Mouse (Mus musculus): ENCODE measurements around the gene Tctn1.
A peak's percentile ranks its signal among the peaks of the same experiment; 100 is the strongest.

The Tctn1 gene

GRCm38 (mm10) chr5:122263933-122264905, at the start of gene Tctn1:
Gene Tctn1 (minus strand): TSS chr5:122264460.
- DNase-seq (ENCODE audit: low read depth, low spot score): peak; percentile 97

GRCm38 (mm10) chr5:122312942-122313684, 48.9 kb upstream of the Tctn1 start:
- peak; percentile 42 for DNase-seq (ENCODE audit: low read depth, low spot score)

GRCm38 (mm10) chr5:122312346-122312745, 48.1 kb upstream of the Tctn1 start:
- DNase-seq (ENCODE audit: low read depth, low spot score): no peak

- peak; percentile 89 for DNase-seq (ENCODE audit: low read depth, low spot score)
These were observed 47.4 kb upstream of the Tctn1 start for GRCm38 (mm10) chr5:122311692-122312091.

- peak; percentile 89 for DNase-seq (ENCODE audit: low read depth, low spot score)
These were observed 46.4 kb upstream of the Tctn1 start for GRCm38 (mm10) chr5:122310699-122311098.

- no peak for DNase-seq (ENCODE audit: low read depth, low spot score)
These were observed 42.3 kb upstream of the Tctn1 start for GRCm38 (mm10) chr5:122306536-122306935.

- DNase-seq (ENCODE audit: low read depth, low spot score): no peak
These were observed 41.2 kb upstream of the Tctn1 start for GRCm38 (mm10) chr5:122305472-122305871.

GRCm38 (mm10) chr5:122304541-122304940, 40.3 kb upstream of the Tctn1 start:
- no peak for DNase-seq (ENCODE audit: low read depth, low spot score)

- DNase-seq (ENCODE audit: low read depth, low spot score): no peak
These were observed 39.7 kb upstream of the Tctn1 start for GRCm38 (mm10) chr5:122303937-122304336.

GRCm38 (mm10) chr5:122302810-122303745, 38.8 kb upstream of the Tctn1 start:
- peak; percentile 35 for DNase-seq (ENCODE audit: low read depth, low spot score)

GRCm38 (mm10) chr5:122300071-122300518, 35.8 kb upstream of the Tctn1 start:
- no peak for DNase-seq (ENCODE audit: low read depth, low spot score)

- DNase-seq (ENCODE audit: low read depth, low spot score): peak; percentile 84
These were observed 31.1 kb upstream of the Tctn1 start for GRCm38 (mm10) chr5:122295113-122295935.

- peak; percentile 68 for DNase-seq (ENCODE audit: low read depth, low spot score)
These were observed 30.0 kb upstream of the Tctn1 start for GRCm38 (mm10) chr5:122294219-122294735.

- no peak for DNase-seq (ENCODE audit: low read depth, low spot score)
These were observed 28.9 kb upstream of the Tctn1 start for GRCm38 (mm10) chr5:122293131-122293530.

- DNase-seq (ENCODE audit: low read depth, low spot score): no peak
These were observed 27.5 kb upstream of the Tctn1 start for GRCm38 (mm10) chr5:122291553-122292339.

- no peak for DNase-seq (ENCODE audit: low read depth, low spot score)
These were observed 26.9 kb upstream of the Tctn1 start for GRCm38 (mm10) chr5:122291149-122291548.

GRCm38 (mm10) chr5:122288147-122288811, 24.0 kb upstream of the Tctn1 start:
- DNase-seq (ENCODE audit: low read depth, low spot score): peak; percentile 68

GRCm38 (mm10) chr5:122287026-122287425, 22.8 kb upstream of the Tctn1 start:
- DNase-seq (ENCODE audit: low read depth, low spot score): no peak

GRCm38 (mm10) chr5:122286191-122286590, 21.9 kb upstream of the Tctn1 start:
- DNase-seq (ENCODE audit: low read depth, low spot score): no peak

All from A20 (cell line).